Mouse (Mus musculus) lung, adult 18-20 months (tissue): ENCODE measurements around the gene Coro2b.

Experiments used
- DNase-seq, 2 experiments: peaks; one replicate each; pipeline ENCODE4 v3.0.0; 2022; ENCODE audit warnings: mixed read lengths in 2 of 2

Coro2b gene

DNA sequence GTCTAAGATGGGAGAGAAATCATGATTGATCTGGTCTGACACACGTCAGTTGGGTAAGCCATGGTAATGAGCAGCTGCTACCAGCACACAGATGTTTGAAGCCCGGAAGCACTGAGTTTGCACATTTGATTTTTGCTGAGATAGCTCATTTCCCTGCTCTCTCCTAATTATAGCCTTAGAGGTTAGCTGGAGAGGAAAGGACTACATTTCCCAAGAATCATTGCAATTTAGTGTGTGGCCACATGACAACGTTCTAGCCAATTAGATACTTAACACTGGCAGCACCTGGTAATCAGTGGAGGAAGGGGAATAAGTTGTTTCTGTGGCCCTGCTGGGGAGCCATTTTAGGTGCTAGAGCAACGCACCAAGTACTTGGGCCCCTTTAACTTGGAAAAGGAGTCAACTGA lies 26.3 kb downstream of the Coro2b start:
- DNase-seq: no peak

GRCm38 (mm10) chr9:62509617-62510016 lies 27.2 kb downstream of the Coro2b start:
- no peak for DNase-seq

DNA sequence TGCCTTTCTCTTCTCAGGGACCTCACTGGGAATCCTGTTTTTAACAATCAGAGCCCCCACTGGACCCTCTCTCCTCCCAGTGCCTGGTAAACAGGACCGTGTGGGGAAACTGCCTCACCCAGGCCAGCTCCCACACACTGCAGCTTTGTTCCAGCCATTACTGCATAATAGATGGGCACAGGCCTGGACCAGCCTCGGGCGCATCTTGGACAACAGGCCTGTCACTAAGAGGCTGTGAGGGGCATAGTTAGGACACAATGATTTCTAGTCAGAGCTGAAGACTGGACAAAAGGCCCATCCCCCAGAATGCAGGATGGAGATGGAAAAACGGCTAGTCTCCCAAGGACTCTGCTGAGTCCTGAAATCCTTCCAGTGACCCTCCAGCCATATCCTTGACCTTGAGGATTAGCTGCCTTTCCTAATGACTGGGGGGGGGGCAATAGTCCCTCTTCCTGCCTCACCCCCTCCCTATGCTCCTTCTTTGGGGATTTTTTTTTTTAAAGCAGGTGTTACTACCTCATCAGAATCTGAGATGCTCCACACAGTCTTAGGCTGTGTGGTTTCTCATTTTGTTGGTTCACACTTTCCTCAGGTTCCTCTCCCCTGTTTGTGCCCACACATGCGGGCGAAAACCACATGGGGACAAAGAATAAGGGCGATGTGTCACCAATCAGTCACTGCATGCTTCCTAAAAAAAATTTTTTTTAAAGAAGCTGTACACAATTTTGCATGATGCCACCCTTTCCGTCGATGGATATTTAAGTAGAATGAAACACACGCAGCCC lies 27.9 kb downstream of the Coro2b start:
- no peak for DNase-seq

DNA sequence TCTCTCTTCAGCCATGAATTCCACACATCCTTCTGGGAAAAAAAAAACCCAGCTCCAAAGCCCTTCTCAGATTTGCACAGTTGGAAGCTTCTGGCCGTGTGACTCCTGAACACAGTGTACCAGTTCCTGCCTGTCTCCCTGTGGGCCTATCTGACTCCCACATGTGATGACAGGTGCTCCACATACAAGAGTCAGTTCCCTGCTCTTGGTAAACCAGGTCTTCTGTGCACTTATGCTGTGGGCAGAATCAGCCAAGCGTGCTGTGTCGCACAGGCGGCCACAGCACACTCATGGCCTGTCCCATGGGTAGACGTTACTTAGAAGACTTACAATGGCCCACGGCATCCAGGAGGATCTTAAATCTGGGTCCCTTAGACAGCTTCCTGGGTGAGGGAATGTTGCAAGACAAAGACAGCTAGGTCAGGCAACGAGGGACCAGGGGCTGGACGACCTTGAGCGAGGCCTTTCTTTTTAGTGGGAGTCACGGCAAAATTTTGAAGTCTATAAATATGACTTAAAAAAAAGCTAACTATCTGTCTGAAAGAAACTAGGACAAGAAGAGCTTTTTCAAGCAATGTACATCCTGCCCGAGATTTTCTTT lies 30.3 kb downstream of the Coro2b start:
- no peak for DNase-seq

- DNase-seq: peak; percentile 78 to 88
These were observed 32.7 kb downstream of the Coro2b start for GRCm38 (mm10) chr9:62504129-62504528.

GRCm38 (mm10) chr9:62502361-62502760 lies 34.5 kb downstream of the Coro2b start:
- peak; percentile 61 to 80 for DNase-seq

- DNase-seq: no peak
These were observed 35.3 kb downstream of the Coro2b start for GRCm38 (mm10) chr9:62501566-62501965.

DNA sequence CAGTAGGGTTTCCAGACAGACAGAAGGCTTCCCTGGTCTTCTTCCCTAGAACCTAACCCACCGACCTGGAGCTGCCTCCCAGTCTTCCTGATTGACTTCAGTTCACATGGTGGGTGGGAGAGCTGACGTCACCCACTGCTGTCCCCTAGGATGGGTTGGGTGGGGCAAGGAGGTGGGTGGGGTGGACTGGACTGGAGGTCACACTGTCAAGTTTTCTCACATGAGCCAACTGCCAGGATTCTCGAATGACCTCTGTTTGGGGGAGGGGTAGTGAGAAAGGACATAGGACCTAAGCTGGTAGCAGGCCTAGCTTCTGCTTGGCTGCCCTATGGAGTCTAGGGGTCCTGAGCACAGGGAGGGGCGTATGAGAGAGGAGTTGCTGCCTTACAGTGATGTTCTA lies 36.8 kb downstream of the Coro2b start:
- no peak for DNase-seq

GRCm38 (mm10) chr9:62498945-62499344 lies 37.9 kb downstream of the Coro2b start:
- DNase-seq: no peak

DNA sequence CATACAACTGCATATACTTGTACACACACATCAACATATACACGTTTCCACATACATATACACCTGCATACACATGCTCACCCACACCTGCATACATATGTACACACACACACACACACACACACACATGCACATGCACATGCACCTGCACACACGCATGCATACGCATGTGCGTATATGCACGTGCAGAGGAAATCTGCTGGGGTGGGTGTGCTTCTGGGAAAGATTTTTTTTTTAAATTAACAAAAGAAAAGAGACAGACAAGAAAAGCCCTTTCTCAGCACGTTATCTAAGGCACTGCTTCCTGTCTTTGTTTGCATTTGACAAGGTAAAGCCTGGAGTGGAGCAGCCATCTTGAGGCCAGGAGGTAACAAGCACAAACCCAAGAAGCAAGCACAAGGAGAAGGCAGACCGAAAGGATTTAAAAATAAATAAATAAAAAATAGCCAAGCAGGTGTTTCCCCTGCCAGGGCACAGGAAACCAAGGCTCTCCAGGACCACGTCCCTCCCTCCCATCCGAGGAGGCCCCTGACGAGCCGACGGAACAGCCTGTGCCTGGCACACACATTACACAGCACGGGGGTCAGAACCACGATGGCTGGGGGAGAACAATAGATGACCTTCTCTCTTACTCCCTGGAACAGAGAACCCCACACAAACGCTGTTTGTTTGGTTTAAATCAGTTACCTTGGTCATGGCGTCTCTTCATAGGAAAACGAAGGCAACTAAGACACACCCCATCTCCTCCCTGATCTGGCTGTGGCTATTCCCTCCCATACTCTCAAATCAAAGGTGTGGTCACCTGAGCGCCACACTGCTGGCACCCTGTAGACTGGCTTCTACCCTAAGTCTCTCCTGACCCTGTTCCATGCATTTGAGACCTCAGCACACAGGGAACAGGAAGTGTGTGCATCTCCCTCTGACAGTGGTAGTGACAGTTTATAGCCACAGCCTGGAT lies 39.4 kb downstream of the Coro2b start:
- peak in 1 of 2 experiments; percentile 37 for DNase-seq

GRCm38 (mm10) chr9:62492306-62492990 lies 44.4 kb downstream of the Coro2b start:
- DNase-seq: no peak

DNA sequence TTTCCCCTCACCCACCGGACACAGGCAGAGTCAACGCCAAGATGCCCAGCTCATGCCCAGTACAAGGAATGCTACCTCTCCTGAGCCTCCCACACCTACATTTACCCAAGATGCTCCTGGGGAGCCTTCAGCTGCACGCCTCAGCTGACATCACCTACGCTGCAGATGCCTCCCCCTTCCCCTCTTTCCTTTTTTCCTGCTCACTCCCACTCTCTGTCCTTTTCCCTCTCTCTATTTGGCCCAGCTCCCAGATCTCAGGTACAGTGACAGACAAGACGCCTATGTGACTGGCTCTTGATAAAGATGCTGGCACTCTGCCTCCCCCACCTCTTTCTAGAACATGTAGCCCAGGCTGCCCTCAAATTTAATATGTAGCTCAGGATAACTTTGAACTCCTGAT lies 45.2 kb downstream of the Coro2b start:
- DNase-seq: no peak

GRCm38 (mm10) chr9:62491104-62491503 lies 45.7 kb downstream of the Coro2b start:
- DNase-seq: peak; percentile 61 to 82

DNA sequence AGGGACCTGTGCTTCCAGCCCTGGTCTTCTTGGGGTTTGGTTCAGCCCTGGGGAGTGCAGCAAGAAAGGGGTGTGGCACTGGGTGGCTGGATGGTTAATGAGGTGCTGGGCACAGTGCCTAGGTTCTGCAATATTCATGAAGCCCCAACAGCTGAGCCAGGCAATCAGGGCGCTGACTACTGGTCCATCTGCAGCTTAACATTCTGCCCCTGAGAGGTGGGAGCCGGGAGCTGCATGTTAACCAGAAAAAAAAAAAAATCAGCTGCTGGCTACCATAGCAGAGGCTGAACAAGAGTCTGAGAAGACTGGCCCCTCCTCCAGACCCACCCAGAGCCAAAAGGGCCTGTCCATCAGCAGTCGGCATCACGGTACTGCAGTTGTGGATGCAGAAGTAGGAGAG lies 52.7 kb downstream of the Coro2b start:
- no peak for DNase-seq

DNA sequence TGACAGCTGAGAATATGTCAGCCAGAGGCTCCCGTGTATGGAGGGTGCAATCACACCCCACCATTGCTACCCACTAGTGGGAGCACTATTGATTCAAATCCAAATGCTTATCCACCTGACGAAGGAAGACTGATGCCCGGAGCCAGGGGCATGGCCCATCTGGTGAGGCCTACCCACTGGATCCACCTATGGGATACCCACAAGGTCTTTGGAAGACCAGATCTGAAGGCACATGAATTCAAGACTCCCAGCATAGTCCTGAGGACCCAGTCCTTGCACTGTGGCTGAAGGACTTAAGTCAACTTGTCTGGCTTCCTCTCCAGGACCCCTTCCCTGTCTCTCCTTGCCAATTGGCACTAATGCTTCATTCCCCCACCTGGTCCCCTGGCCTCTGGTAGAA lies 54.1 kb downstream of the Coro2b start:
- no peak for DNase-seq

- no peak for DNase-seq
These were observed 55.8 kb downstream of the Coro2b start for GRCm38 (mm10) chr9:62480898-62481642.

GRCm38 (mm10) chr9:62480149-62480548 lies 56.7 kb downstream of the Coro2b start:
- no peak for DNase-seq

DNA sequence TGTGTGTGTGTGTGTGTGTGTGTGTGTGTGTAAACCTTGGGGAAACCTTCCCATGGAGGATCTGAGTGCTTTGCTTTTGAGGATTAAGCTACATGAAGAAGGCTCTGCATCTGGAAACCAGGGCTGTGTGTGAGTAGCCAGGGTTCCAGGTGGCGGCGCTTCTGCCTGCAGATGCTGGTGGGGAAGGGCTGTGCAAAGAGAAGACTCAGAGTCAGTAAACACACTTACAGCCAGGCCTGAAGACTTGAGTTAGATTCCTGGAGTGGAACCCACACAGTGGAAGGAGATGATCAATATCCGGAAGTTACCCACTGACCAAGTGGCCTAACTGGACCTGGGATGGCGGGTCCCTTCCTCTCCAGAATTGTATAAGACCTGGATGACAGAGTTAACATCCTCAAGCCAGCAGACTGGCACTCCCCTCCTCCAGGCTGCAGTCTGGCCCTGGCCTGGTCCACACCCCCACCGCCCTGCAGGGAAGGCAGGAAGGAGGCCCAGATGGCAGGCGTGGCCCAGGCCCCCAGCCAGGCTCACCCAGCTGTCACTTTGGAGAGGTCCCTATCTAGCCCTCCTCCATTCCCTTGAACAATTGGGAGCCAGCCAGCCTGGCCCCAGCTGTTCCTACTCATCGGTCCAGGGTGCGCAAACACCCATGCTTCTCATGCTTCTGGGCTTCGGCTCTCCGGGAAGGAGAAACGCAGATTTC lies 59.9 kb downstream of the Coro2b start:
- peak; percentile 76 to 85 for DNase-seq

- DNase-seq: no peak
These were observed 62.6 kb downstream of the Coro2b start for GRCm38 (mm10) chr9:62474206-62474605.

DNA sequence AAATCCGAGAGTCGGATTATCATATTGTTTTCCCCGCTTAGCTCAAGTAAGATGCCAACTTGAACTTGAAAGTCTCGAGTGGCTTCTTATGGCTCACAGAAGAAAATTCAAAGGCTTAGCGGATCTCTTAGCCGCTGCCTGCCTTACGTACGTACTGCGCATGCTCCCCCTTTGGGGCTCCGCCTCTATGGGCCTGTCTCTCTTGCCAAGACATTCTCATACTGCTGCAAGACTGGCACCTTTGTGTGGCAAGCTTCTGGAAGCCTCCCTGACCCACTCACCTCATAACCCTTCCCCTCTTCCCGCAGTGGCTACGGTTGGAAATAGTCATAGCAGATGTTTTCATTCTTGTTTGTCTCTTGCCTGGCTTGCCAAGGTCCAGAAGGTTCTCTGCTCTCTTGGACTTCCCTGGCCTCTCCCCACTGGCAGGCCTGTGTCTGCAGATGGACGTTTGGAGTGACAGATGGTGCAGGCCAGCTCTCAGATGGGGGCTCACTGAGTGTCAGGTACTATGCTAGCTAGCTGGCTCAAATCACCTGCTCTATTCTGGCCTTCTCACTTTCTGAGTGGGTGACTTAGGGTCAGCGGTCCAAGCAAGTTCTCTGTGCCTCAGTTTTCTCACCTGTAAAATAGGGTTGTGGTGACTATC lies 65.2 kb downstream of the Coro2b start:
- no peak for DNase-seq

- DNase-seq: no peak
These were observed 65.8 kb downstream of the Coro2b start for GRCm38 (mm10) chr9:62471041-62471440.
